Mouse (Mus musculus): ENCODE measurements around the gene Lrrc15. TPM values are rescaled to one million over a fixed set of nuclear protein-coding genes. Genes with fewer than 3 reads are reported as not detected.
A peak's percentile ranks its signal among the peaks of the same experiment; 100 is the strongest.

Gene Lrrc15
- total RNA-seq, 2 experiments from 2014 or later, result not detected

GRCm38 (mm10) chr16:30241623-30242022 lies 41.4 kb downstream of the Lrrc15 start:
- no peak for DNase-seq (ENCODE audit: low spot score in 2 of 2)

- no peak for DNase-seq (ENCODE audit: low spot score in 2 of 2)
These were observed 44.3 kb downstream of the Lrrc15 start for GRCm38 (mm10) chr16:30238791-30239190.

- DNase-seq (ENCODE audit: low spot score in 2 of 2), result peak; percentile 87 to 90
These were observed 46.9 kb downstream of the Lrrc15 start for GRCm38 (mm10) chr16:30236091-30236699.

DNA sequence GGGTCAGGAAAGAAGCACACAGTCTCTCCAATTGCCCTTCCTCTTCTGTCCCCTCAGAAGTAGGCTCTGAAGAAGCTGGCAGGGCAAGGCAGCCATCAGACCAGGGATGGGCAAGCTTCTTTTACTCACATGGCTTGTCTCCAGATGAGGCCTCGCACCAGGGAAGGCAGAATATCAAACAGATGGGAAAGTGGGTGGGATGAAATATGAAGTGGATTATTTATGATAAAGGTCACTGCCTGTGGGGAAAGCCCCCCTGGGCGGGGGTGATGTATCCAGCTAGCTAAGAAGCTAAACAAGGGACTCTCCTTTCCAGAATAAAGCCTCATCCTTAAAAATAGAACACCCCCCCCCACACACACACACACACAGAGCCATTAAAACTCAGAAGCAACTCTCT lies 47.5 kb downstream of the Lrrc15 start:
- peak in 1 of 2 experiments; percentile 10 for DNase-seq (ENCODE audit: low spot score in 2 of 2)

GRCm38 (mm10) chr16:30234636-30235546 lies 48.2 kb downstream of the Lrrc15 start:
- no peak for DNase-seq (ENCODE audit: low spot score in 2 of 2)

- no peak for DNase-seq (ENCODE audit: low spot score in 2 of 2)
These were observed 49.0 kb downstream of the Lrrc15 start for GRCm38 (mm10) chr16:30234077-30234476.

GRCm38 (mm10) chr16:30231882-30232604 lies 51.0 kb downstream of the Lrrc15 start:
- no peak for DNase-seq (ENCODE audit: low spot score in 2 of 2)

DNA sequence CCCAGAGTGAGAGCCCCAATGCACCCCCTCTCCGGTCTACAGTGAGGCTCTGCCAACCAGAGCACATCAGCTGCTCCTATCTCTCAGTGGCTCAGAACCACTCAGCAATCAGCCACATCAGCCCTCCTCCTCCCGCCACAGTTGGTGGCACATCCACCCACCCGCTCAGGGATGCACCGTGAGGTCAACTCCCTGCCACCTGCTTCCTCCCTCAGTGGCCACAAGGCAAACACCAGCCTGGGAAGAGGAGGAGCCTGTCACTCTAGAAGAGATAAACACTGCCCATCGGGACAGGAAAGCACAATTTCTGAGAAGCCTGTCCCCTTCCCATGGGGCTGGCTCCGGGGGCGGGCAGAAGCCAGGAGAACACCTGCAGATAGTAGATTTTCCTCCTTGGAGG lies 55.7 kb downstream of the Lrrc15 start:
- no peak for DNase-seq (ENCODE audit: low spot score in 2 of 2)

GRCm38 (mm10) chr16:30221161-30221782 lies 61.8 kb downstream of the Lrrc15 start:
- DNase-seq (ENCODE audit: low spot score in 2 of 2), result no peak

Other genes with a start within 250 kb of the Lrrc15 start
- 10 to 100 TPM; 21.1 to 26.0 TPM for gene Hes1, start 218.9 kb downstream of the Lrrc15 start, total RNA-seq (2021)
- not detected for gene Cpn2, start 15.8 kb downstream of the Lrrc15 start, total RNA-seq (2021)
- 1 to 10 TPM in 1 of 2 experiments, under 1 TPM in 1; 0.91 to 1.3 TPM for gene Gp5, start 27.5 kb upstream of the Lrrc15 start, total RNA-seq (2021)
- gene Atp13a3, start 122.7 kb upstream of the Lrrc15 start, total RNA-seq (2021), result 10 to 100 TPM; 71.3 to 76.2 TPM